Mouse (Mus musculus) heart, postnatal 0 days (tissue): ENCODE measurements around the gene Dus3l. TPM values are rescaled to one million over a fixed set of nuclear protein-coding genes. Genes with fewer than 3 reads are reported as not detected.

Experiments used
- ATAC-seq: fragments of 200-750 bp; cut with Nextera tagmentation; 2 replicates; pipeline ENCODE4 v1.8.0; 2017; ENCODE audit warnings: low read depth, moderate number of reproducible peaks, moderate library complexity; ENCODE audit not compliant: insufficient read depth
- DNase-seq: peaks from one replicate; pipeline ENCODE4 v3.0.0-alpha.2; 2016; ENCODE audit warnings: low spot score
- H3K27ac ChIP-seq: fragments of 300-500 bp; sonication (generic); 2 replicates; pipeline ENCODE4 v1.5.1; 2014; ENCODE audit warnings: low read depth, mild to moderate bottlenecking
- H3K27me3 ChIP-seq: fragments of 300-500 bp; sonication (generic); 2 replicates; pipeline ENCODE4 v1.6.1; 2014; ENCODE audit warnings: low read length, mixed read lengths; ENCODE audit not compliant: control insufficient read depth, insufficient read depth
- H3K36me3 ChIP-seq: fragments of 300-500 bp; sonication (generic); replicated peaks from 2 replicates; pipeline ENCODE4 v1.6.1; 2014; ENCODE audit warnings: low read length, mixed read lengths; ENCODE audit not compliant: control insufficient read depth, insufficient read depth
- H3K4me1 ChIP-seq: fragments of 300-500 bp; sonication (generic); 2 replicates; pipeline ENCODE4 v1.6.1; 2014; ENCODE audit warnings: antibody characterized with exemption; ENCODE audit not compliant: control insufficient read depth, insufficient read depth
- H3K4me2 ChIP-seq: fragments of 300-500 bp; sonication (generic); 2 replicates; pipeline ENCODE4 v1.6.1; 2014; ENCODE audit warnings: low read depth, mild to moderate bottlenecking, low read length, moderate library complexity
- H3K4me3 ChIP-seq: fragments of 300-500 bp; sonication (generic); 2 replicates; pipeline ENCODE4 v1.5.1; 2014; ENCODE audit warnings: low read depth, low read length
- H3K9ac ChIP-seq: fragments of 300-500 bp; sonication (generic); replicated peaks from 2 replicates; pipeline ENCODE4 v1.6.1; 2014; ENCODE audit warnings: low read depth, low read length, mixed read lengths
- H3K9me3 ChIP-seq: fragments of 300-500 bp; sonication (generic); replicated peaks from 2 replicates; pipeline ENCODE4 v1.6.1; 2016; ENCODE audit warnings: low read length; ENCODE audit not compliant: control insufficient read depth
- CTCF ChIP-seq: IDR thresholded peaks from 2 replicates; pipeline ENCODE4 v1.5.1; 2016; ENCODE audit warnings: antibody characterized with exemption, control low read depth, low read depth
- EP300 ChIP-seq: IDR thresholded peaks from 2 replicates; pipeline ENCODE4 v1.6.1; 2016; ENCODE audit warnings: antibody characterized with exemption, low read depth
- WGBS: fragments of 180-500 bp; shearing (Covaris S2); extraction: QIAGEN DNeasy Blood & Tissue Kit; methylation state at CpG from one replicate; pipeline ENCODE4 v1.1.7; 2014; 5-methylcytosine and 5-hydroxymethylcytosine counted together
- polyA plus RNA-seq: library from polyadenylated mRNA; unstranded; fragments of >200 nt; fragmentation: Nextera tagmentation; extraction: Ambion mirVana; gene quantifications from 2 replicates; pipeline ENCODE4 v1.2.1, GENCODE M21; 2015
- total RNA-seq: library from RNA; depleted of rRNA; stranded (reverse); fragments of >200 nt; gene quantifications from 2 replicates; pipeline ENCODE4 v1.2.3, GENCODE M21; 2014; ENCODE audit warnings: low replicate concordance

Gene Dus3l
- total and polyA plus RNA-seq, 2 experiments from 2014 or later, result 23.0 to 25.8 TPM

GRCm38 (mm10) chr17:56799276-56799675 lies 34.7 kb downstream of the Dus3l start:
- no peak overlapping the region for H3K4me2 ChIP-seq

GRCm38 (mm10) chr17:56802065-56802464 lies 37.5 kb downstream of the Dus3l start:
- 0 out of 2 replicates have a peak, but pooled peaks cover 12% of the 10 kb centered on the region for H3K36me3 ChIP-seq
- H3K4me3 ChIP-seq, result no peak overlapping the region
- no peak overlapping the region for H3K27ac ChIP-seq
- no peaks in the 10 kb centered on the region for H3K4me1 ChIP-seq
- H3K27me3 ChIP-seq, result no peaks in the 10 kb centered on the region
- DNase-seq, result no peak
- H3K9ac ChIP-seq, result no peak overlapping the region
- 77% methylated on average over 8 of the region's 8 CpGs for WGBS
- TF ChIP-seq EP300 (no peak), CTCF (no peak)
- H3K4me2 ChIP-seq, result no peak overlapping the region
- H3K9me3 ChIP-seq, result no peaks in the 10 kb centered on the region
- no peak for ATAC-seq

More at GRCm38 (mm10) chr17:56799276-56799675, 34.7 kb downstream of the Dus3l start:
- no peaks in the 10 kb centered on the region for H3K27me3 ChIP-seq
- H3K4me1 ChIP-seq, result no peaks in the 10 kb centered on the region
- H3K27ac ChIP-seq, result no peak overlapping the region
- no peak for DNase-seq
- no peak for ATAC-seq
- TF ChIP-seq EP300, result no peak
- no peak for TF ChIP-seq CTCF
- no peaks in the 10 kb centered on the region for H3K9me3 ChIP-seq
- 0 out of 2 replicates have a peak, but pooled peaks cover 12% of the 10 kb centered on the region for H3K36me3 ChIP-seq
- H3K4me3 ChIP-seq, result no peak overlapping the region
- WGBS, result 83% methylated on average over 3 of the region's 3 CpGs
- H3K9ac ChIP-seq, result no peak overlapping the region

GRCm38 (mm10) chr17:56804952-56805351 lies 40.4 kb downstream of the Dus3l start:
- no peak overlapping the region for H3K27ac ChIP-seq
- WGBS, result 61% methylated on average over 5 of the region's 5 CpGs
- no peaks in the 10 kb centered on the region for H3K9me3 ChIP-seq
- ATAC-seq (no peak), DNase-seq (no peak)
- no peak overlapping the region for H3K9ac ChIP-seq
- H3K4me3 ChIP-seq, result no peak overlapping the region
- no peak overlapping the region for H3K4me2 ChIP-seq
- 0 out of 2 replicates have a peak, but pooled peaks cover 12% of the 10 kb centered on the region for H3K36me3 ChIP-seq
- H3K4me1 ChIP-seq, result peaks cover 6% of the 10 kb centered on the region; the same call in 1 of the 2 replicates
- no peaks in the 10 kb centered on the region for H3K27me3 ChIP-seq
- no peak for TF ChIP-seq CTCF
- TF ChIP-seq EP300, result no peak

GRCm38 (mm10) chr17:56805784-56806183 lies 41.2 kb downstream of the Dus3l start:
- H3K36me3 ChIP-seq, result 0 out of 2 replicates have a peak, but pooled peaks cover 12% of the 10 kb centered on the region
- H3K27me3 ChIP-seq, result no peaks in the 10 kb centered on the region
- H3K4me1 ChIP-seq, result peaks cover 13% of the 10 kb centered on the region
- H3K4me3 ChIP-seq, result no peak overlapping the region
- H3K9ac ChIP-seq, result no peak overlapping the region
- H3K4me2 ChIP-seq, result no peak overlapping the region
- H3K27ac ChIP-seq, result no peak overlapping the region
- 92% methylated on average over 1 of the region's 1 CpGs for WGBS
- DNase-seq (no peak), ATAC-seq (no peak)
- TF ChIP-seq EP300 (no peak), CTCF (peak; percentile 55)
- no peaks in the 10 kb centered on the region for H3K9me3 ChIP-seq

GRCm38 (mm10) chr17:56808518-56808917 lies 44.0 kb downstream of the Dus3l start:
- H3K4me1 ChIP-seq, result peaks cover 18% of the 10 kb centered on the region
- TF ChIP-seq CTCF, result peak; percentile 99
- no peak for TF ChIP-seq EP300
- whole genome bisulfite sequencing, result 10% methylated on average over 9 of the region's 9 CpGs
- no peak overlapping the region for H3K9ac ChIP-seq
- H3K36me3 ChIP-seq, result no peaks in the 10 kb centered on the region
- H3K27me3 ChIP-seq, result no peaks in the 10 kb centered on the region
- no peaks in the 10 kb centered on the region for H3K9me3 ChIP-seq
- H3K4me3 ChIP-seq, result no peak overlapping the region
- H3K4me2 ChIP-seq, result no peak overlapping the region
- peak; percentile 85 for DNase-seq
- H3K27ac ChIP-seq, result no peak overlapping the region
- peak; percentile 70 for ATAC-seq

- no peaks in the 10 kb centered on the region for H3K27me3 ChIP-seq
- H3K4me2 ChIP-seq, result no peak overlapping the region
- ATAC-seq (peak; percentile 89), DNase-seq (peak; percentile 96)
- H3K4me3 ChIP-seq, result no peak overlapping the region
- H3K4me1 ChIP-seq, result peaks cover 25% of the 10 kb centered on the region
- no peak overlapping the region for H3K9ac ChIP-seq
- H3K9me3 ChIP-seq, result no peaks in the 10 kb centered on the region
- TF ChIP-seq CTCF (no peak), EP300 (peak; percentile 67; the same call in 1 of the 2 replicates)
- H3K36me3 ChIP-seq, result no peaks in the 10 kb centered on the region
- peak overlapping the region; percentile 94 for H3K27ac ChIP-seq
- WGBS, result 0% methylated on average over 3 of the region's 3 CpGs
Observed at GRCm38 (mm10) chr17:56810245-56810644, 45.7 kb downstream of the Dus3l start.
